Mouse (Mus musculus) urinary bladder, adult 2 months (tissue): ENCODE results near the gene Gtf3c4. TPM values are rescaled to one million over a fixed set of nuclear protein-coding genes. Genes with fewer than 3 reads are reported as not detected.

Source experiments
- DNase-seq: peaks from one replicate; pipeline ENCODE4 v3.0.0; 2022; ENCODE audit warnings: low spot score
- polyA plus RNA-seq: library from polyadenylated mRNA; depleted of rRNA; stranded (reverse); fragments of >200 nt; gene quantifications from 2 replicates; pipeline ENCODE4 v1.2.3, GENCODE M21; 2012; rRNA removed

Gene Gtf3c4
- polyA plus RNA-seq, 1 experiment: 7.2 TPM

DNA sequence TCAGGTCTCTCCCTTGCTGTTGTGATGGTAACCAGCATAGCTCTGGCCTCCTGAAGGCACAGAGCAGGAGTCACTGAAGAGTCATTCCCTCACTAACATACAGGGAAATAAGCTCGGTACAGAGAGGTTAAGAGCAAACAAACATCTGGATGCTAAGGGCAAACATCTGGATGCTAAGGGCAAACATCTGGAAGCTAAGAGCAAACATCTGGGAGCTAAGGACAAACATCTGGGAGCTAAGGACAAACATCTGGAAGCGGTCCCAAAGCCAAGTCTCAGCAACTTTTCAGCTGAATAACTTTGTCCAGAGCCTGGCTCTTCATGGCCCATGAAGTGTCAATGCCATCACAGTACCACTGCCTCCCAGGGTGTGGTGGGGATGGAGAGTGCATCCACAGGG is 40.6 kb downstream of the Gtf3c4 start:
- DNase-seq: no peak

DNA sequence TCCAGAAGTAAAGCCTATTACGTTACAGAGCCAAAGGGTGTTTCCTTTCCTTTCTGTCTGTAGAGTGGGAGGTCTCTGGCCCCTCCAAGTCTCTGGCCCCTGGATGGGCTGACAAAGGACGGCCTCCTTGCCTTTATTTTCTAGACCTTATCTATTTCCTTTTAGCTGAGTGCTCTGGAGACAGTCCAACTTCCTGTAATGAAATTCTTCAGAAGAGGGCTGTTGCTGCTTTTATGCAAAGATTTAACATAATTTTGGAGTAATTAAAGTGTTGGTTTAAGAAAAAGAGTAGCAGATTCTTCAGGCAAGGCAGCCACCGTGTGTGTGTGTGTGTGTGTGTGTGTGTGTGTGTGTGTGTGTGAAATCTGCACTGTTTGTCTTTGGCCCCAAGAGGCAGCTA is 41.8 kb downstream of the Gtf3c4 start:
- DNase-seq: no peak

DNA sequence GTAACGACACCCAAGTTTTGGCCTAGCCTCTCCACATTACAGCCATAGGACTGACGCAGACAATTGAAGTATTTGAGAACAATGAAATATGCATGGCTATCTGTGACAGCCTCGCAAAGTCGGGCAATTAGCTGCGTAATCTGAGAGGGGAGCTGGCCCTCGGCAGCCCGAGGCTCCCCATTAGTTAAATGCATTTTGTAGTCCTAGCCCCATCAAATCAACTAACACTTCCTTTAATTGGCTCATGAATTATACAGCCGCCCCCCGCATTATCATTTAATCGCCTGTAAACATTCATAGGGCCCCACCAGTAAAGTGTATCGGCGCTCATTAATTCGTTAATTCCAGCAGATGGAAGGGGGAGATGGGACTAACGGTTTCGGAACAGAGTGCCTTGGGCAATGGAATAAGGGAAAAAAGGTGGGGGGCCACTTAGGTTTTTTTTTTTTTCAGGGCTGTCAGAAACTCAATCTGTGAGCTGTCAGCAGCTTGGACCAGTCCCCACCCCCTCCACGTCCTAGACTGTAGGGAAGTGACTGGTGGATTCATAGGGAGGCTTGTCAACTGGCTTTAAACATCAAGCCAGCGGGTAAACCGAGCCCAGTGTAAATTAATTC is 42.6 kb downstream of the Gtf3c4 start:
- DNase-seq: no peak

DNA sequence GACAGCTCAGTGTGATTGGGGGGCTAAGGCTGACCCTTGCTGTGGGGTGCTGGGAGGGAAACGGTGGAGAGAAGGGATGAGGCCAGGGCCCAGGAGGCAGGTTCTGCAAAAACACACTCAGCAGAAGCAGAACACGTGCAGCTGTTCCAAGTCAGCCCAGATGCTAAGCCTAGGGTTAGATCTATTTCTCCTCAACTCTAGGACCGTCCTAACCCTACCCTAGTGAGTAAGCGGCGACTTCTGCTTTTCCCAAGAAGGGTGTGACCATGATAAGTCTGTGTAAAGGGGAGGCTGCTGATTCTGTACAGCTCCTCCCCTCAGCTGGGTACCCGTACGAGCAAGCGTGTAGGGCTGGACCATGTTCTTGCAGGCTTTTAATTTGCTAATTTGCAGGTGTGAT is 43.9 kb downstream of the Gtf3c4 start:
- no peak for DNase-seq

DNA sequence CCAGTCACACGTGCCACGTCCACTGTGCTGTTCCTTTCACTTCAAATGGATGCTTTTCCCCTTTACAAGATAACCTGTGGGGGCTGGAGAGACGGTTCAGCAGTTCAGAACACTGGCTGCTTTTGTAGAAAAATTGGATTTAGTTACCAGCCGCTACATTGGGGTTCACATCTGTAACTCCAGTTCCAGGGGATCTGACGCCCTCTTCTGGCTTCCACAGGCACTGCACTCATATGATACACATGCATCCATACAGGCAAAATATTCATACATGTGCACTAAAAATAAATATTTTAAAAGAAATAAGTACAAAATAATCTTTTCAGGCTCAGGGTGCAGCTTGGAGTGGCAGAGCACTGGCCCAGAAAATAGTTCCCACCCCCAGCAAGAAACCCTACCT is 45.5 kb downstream of the Gtf3c4 start:
- no peak for DNase-seq

DNA sequence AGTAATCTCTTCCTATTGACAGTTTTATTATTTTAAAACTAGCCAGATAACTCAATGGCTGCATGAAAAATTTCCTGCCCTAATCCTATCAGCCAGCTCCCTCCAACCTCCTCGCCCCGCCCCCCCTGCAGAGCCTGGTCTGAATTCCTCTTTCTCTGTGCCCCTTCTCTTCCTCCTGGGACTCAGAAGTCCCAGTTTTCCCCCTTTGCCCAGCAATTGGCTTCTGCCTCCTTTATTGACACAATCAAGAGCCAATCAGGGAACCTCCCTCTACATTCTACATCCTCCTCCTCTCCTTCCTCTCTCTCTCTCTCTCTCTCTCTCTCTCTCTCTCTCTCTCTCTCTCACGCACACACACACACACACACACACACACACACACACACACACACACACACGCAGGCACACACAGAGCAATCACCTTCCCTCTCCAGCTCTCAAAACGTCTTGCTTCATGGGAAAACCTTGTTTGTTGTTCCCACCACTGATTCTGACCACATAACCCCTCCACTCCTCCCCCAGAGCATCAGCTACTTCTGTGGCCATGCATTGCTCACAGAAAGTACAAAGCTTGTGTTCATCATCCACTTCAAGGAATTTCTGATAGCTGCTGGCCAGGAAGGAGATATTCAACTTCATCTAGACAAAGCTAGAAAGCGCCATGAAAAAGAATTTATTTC is 47.1 kb downstream of the Gtf3c4 start:
- no peak for DNase-seq

DNA sequence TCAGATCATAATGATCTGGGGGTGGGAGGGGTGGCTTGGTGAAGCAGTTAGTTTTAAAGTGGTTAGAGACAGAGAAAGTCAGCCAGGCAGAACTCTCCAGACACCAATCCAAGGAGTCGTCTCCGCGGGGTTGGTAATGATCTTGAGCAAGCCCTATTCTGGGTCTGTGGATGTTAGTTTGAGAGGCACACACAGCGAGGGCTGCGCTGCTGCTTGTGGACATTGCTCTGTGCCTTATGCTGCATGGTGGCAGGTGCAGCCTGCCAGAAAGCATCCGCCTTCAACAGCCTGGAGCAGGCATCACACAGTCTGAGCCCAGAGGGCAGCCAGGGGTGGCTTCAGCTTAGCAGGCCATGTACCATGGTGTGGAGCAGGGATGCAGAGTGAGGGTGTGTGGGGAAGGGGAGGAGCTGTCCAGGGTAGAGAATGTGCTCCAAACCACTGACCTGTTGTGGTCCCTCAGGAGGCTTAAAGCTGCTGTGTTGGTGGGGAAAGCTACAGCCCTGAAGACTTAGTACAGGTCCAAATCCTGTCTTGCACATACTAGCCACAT is 53.0 kb downstream of the Gtf3c4 start:
- DNase-seq: no peak

DNA sequence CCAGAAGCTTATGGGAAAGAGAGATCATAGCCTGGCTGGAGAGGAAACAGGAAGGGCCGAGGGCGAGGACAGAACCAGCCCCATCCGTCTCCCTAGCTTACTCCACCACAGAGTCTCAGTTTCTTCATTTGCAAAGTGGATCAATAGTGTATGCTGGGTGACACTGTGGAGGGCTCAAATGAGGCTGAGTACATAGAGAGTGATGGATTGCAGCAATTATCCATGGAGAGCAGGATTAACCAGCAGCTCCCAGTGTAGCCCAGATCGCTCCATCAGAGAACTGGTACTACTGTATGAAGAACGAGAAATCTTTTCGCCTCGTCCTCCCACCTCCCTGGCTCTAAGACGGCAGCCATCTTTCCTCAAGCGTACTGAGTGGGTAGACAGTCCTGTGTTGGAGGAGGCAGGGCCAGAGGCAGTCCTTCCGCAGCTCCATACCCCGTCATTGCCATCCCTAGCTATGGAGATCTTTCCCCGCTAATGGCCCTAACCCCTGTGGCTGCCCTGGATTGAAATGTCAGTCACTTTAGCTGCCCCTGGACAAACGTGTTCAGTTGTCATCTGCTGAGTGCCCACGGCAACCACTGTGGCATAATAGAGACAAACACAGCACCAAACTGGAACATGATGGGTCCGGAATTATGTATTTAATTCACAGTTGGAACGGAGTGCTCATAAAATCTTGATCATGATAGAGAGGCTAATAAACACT is 53.6 kb downstream of the Gtf3c4 start:
- DNase-seq: no peak

DNA sequence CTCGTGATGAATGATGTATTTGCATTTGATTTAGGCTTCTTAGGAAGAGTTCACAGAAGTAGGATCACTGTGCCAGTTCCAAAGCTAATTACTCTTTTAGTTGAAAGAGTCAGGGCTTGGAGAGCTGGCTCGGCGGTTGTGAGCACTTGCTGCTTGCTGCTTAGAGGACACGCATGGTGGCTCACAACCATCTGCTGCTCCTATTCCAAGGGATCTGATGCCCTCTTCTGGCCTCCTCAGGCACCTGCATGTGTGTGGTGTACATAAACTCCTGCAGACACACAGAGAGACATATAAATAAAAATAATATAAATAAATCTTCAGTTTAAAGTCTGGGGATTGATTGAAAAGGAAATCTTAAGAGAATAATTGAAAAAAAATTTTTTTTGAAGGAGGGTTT is 58.9 kb downstream of the Gtf3c4 start:
- DNase-seq: no peak

DNA sequence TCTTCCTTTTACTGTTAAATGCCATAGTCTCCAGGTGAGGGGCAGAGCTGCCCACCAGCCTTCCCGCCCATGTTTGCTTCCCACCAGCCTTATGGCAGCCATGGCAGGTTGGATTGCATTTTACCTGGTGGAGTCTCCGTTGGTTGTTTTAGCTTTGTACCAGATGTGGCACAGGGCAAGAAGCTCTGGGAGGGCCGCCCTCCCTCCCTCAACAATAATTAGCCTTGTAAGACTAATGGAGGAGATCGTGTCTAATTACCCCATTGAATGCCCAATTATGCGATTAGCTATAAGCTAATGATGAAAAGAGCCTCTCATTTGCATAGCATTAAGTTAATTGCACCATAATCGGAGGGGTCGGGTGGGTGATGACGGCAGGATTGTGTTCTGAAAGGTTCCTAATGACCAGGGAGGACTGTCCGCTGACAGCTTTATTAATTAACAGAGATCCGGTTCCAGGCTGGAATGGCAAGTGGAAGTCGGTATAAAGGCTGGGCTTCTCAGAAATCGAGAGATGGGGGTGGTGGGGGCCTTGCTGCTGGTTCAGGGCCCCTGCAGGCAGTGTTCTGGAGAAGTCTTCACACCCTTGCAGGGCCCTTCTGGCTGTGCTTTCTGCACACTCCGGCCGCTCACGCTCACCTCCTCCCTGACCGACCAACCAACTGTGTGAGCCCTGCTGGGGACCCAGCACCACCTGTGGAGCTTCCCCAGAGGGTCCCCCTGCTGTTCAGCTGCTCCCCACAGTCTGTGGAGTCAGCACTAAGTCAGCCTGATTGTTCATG is 60.0 kb downstream of the Gtf3c4 start:
- DNase-seq: no peak

DNA sequence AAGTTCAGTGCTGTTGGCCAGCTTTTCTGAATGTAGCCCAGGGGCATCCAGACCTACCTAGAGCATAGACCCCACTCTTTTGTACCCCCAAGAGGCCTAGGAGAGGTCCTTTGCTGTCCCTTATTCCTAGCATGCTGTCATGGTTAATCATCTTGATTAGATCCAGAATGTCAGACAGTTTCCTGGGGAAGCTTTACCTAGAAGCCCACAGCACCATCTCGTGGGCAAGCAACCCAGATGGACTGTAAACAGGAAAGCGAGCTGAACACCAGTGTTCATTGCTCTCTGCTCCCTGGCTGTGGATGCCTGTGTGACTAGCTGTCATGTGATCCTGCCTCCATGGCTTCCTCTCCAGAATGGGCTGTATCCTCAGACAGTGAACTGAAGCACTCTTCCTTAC is 63.4 kb downstream of the Gtf3c4 start:
- DNase-seq: no peak

DNA sequence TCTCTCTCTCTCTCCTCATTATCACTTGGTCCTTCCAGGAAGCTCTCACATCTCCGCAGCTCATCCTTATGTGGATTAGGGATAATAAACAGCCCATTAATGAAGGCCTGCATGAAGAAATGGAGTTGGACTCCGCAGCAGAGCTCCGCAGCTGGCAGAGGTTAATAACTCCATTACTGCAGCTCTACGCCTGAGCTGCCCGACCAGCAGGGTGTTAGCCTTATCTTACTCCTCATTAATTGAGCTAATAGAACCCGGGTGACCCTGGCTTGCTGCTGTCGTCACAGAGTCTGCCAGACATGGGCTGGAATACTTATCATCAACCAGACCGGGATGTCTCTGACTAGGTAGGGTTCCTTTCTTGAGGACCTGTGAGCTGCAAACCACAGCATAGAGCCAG is 66.1 kb downstream of the Gtf3c4 start:
- no peak for DNase-seq

Other genes starting within 250 kb of the Gtf3c4 start
- 0.10 and 0.16 TPM in 2 replicates for gene Gfi1b, start 218.4 kb downstream of the Gtf3c4 start, polyA plus RNA-seq
- 11.3 and 13.6 TPM in 2 replicates for gene Tsc1, start 199.1 kb downstream of the Gtf3c4 start, polyA plus RNA-seq
- gene Spaca9, start 140.6 kb downstream of the Gtf3c4 start, polyA plus RNA-seq: 1.4 and 1.8 TPM in 2 replicates
- 0.77 and 0.92 TPM in 2 replicates for gene Ak8, start 140.2 kb downstream of the Gtf3c4 start, polyA plus RNA-seq
- 6.4 and 6.5 TPM in 2 replicates for gene Ddx31, start within 50 bp of the Gtf3c4 start, polyA plus RNA-seq
- gene Barhl1, start 76.3 kb upstream of the Gtf3c4 start, polyA plus RNA-seq: 0.06 TPM in 1 of 2 replicates, not detected in the other
- gene Cfap77, start 214.7 kb upstream of the Gtf3c4 start, polyA plus RNA-seq: 0.06 and 0.16 TPM in 2 replicates
- 15.0 and 16.7 TPM in 2 replicates for gene Ttf1, start 219.9 kb upstream of the Gtf3c4 start, polyA plus RNA-seq